Mouse (Mus musculus) stomach, embryonic 14.5 days (tissue): Measurements from ENCODE around the gene Tmem268. TPM values are rescaled to one million over a fixed set of nuclear protein-coding genes. Genes with fewer than 3 reads are reported as not detected.
A peak's percentile ranks its signal among the peaks of the same experiment; 100 is the strongest.

Experiments used
- ATAC-seq: fragments of 200-750 bp; cut with Nextera tagmentation; 2 replicates; pipeline ENCODE4 v1.8.0; 2017; ENCODE audit warnings: low read depth, moderate TSS enrichment; ENCODE audit not compliant: insufficient number of reproducible peaks, insufficient read depth, low FRiP score
- H3K27ac ChIP-seq: fragments of 300-500 bp; sonication (generic); 2 replicates; pipeline ENCODE4 v1.5.1; 2014; ENCODE audit warnings: mild to moderate bottlenecking, low read length, moderate library complexity, mixed read lengths
- H3K27me3 ChIP-seq: fragments of 300-500 bp; sonication (generic); 2 replicates; pipeline ENCODE4 v1.6.1; 2014; ENCODE audit warnings: low read length, control low read depth, mixed read lengths; ENCODE audit not compliant: control insufficient read depth, insufficient read depth
- H3K36me3 ChIP-seq: fragments of 300-500 bp; sonication (generic); 2 replicates; pipeline ENCODE4 v1.6.1; 2014; ENCODE audit warnings: mild to moderate bottlenecking, control low read depth, low read length, moderate library complexity, mixed read lengths; ENCODE audit not compliant: control insufficient read depth, insufficient read depth
- H3K4me1 ChIP-seq: fragments of 300-500 bp; sonication (generic); 2 replicates; pipeline ENCODE4 v1.6.1; 2014; ENCODE audit warnings: low read length, control low read depth, mixed read lengths; ENCODE audit not compliant: control insufficient read depth, insufficient read depth
- H3K4me2 ChIP-seq: fragments of 300-500 bp; sonication (generic); replicated peaks from 2 replicates; pipeline ENCODE4 v1.6.1; 2014; ENCODE audit warnings: low read depth, low read length, control low read depth
- H3K4me3 ChIP-seq: fragments of 300-500 bp; sonication (generic); 2 replicates; pipeline ENCODE4 v1.5.1; 2014; ENCODE audit warnings: low read depth, low read length, control low read depth
- H3K9ac ChIP-seq: fragments of 300-500 bp; sonication (generic); replicated peaks from 2 replicates; pipeline ENCODE4 v1.6.1; 2014; ENCODE audit warnings: low read depth, mild to moderate bottlenecking, control low read depth, low read length, moderate library complexity, mixed read lengths
- H3K9me3 ChIP-seq: fragments of 300-500 bp; sonication (generic); 2 replicates; pipeline ENCODE4 v1.6.1; 2016; ENCODE audit warnings: low read depth, low read length, control low read depth; ENCODE audit not compliant: control insufficient read depth
- WGBS: fragments of 180-500 bp; shearing (Covaris S2); extraction: QIAGEN DNeasy Blood & Tissue Kit; methylation state at CpG from one replicate; pipeline ENCODE4 v1.1.7; 2014; 5-methylcytosine and 5-hydroxymethylcytosine counted together
- polyA plus RNA-seq: library from polyadenylated mRNA; unstranded; fragments of >200 nt; fragmentation: Nextera tagmentation; extraction: Ambion mirVana; gene quantifications from 2 replicates; pipeline ENCODE4 v1.2.1, GENCODE M21; 2014

Gene Tmem268
- polyA plus RNA-seq, 1 experiment from 2014 or later: 4.9 TPM

DNA sequence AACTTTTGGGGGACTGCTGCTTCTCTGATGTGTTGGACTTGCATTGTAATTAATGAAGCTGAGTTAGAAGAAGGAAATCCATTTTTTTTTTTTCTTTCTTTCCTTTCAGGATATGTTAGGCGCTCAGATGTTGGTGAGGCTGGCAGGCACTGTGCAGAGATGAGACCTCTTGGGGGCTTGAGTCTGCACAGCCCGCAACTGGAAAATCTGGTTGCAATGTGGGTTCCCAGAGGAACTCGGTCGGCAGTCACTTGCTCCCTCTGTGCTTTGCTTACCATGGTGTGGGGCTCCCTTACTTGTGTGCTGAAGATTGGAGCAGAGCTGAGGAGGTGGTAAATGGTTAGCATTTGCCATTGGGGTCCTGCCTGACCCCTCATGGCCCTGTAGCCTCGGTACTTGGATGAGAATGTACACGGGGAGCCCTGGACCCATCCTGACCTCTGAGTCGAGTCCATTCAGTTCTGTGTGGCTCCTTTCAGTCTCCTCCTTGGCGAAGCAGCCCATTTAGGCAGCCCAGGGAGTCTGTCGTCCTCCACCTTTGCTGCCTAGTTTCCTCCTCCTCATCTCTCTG lies 631 bp downstream of the Tmem268 start:
- Histone ChIP-seq H3K4me1 (peaks cover 38% of the 10 kb centered on the region), H3K4me3 (peak overlapping the region; percentile 65), H3K27me3 (no peaks in the 10 kb centered on the region), H3K9ac (peak overlapping the region; percentile 83; the same call in 1 of the 2 replicates), H3K27ac (no peak overlapping the region; the same call in 1 of the 2 replicates), H3K4me2 (peak overlapping the region; percentile 80), H3K9me3 (no peaks in the 10 kb centered on the region), H3K36me3 (no peaks in the 10 kb centered on the region)
- 34% methylated on average over 9 of the region's 9 CpGs for WGBS
- peak; percentile 14; the same call in 1 of the 2 replicates for ATAC-seq

DNA sequence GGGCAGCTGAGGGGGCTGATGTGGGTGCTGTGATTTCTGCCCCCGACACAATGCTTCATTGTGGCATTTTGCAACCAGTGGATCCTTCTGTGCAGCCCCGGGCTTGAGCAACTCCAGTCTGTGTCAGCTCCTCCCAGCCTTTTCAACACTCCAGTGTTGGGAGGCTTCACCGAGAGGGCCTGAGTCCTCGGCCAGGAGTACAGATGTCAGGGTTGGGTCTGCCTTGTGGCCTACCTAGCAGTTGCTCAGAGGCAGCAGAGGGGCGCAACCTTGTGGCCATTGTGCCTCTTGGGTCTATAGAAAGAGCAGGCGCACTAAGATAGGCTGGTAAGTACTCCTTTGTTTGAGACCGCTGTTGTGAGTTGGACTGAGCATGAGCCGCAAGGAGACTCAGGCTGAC lies 1.5 kb downstream of the Tmem268 start:
- Histone ChIP-seq H3K4me1 (peaks cover 38% of the 10 kb centered on the region), H3K9ac (no peak overlapping the region), H3K27ac (no peak overlapping the region), H3K36me3 (no peaks in the 10 kb centered on the region), H3K4me3 (no peak overlapping the region), H3K27me3 (no peaks in the 10 kb centered on the region), H3K9me3 (no peaks in the 10 kb centered on the region), H3K4me2 (no peak overlapping the region)
- WGBS: 70% methylated on average over 8 of the region's 8 CpGs
- no peak for ATAC-seq

GRCm38 (mm10) chr4:63561861-63562675 lies 3.5 kb downstream of the Tmem268 start:
- H3K4me1 ChIP-seq: peaks cover 38% of the 10 kb centered on the region
- no peak for ATAC-seq
- no peaks in the 10 kb centered on the region for H3K36me3 ChIP-seq
- H3K9ac ChIP-seq: no peak overlapping the region
- H3K9me3 ChIP-seq: no peaks in the 10 kb centered on the region
- H3K4me2 ChIP-seq: no peak overlapping the region
- no peak overlapping the region; the same call in 1 of the 2 replicates for H3K27ac ChIP-seq
- 64% methylated on average over 7 of the region's 7 CpGs for whole genome bisulfite sequencing
- H3K4me3 ChIP-seq: no peak overlapping the region
- no peaks in the 10 kb centered on the region for H3K27me3 ChIP-seq

GRCm38 (mm10) chr4:63562742-63563141 lies 4.2 kb downstream of the Tmem268 start:
- Histone ChIP-seq H3K27ac (no peak overlapping the region), H3K4me3 (no peak overlapping the region), H3K36me3 (no peaks in the 10 kb centered on the region), H3K27me3 (no peaks in the 10 kb centered on the region), H3K9ac (no peak overlapping the region), H3K4me2 (no peak overlapping the region), H3K4me1 (peaks cover 35% of the 10 kb centered on the region), H3K9me3 (no peaks in the 10 kb centered on the region)
- no peak for ATAC-seq
- 88% methylated on average over 4 of the region's 4 CpGs for WGBS

DNA sequence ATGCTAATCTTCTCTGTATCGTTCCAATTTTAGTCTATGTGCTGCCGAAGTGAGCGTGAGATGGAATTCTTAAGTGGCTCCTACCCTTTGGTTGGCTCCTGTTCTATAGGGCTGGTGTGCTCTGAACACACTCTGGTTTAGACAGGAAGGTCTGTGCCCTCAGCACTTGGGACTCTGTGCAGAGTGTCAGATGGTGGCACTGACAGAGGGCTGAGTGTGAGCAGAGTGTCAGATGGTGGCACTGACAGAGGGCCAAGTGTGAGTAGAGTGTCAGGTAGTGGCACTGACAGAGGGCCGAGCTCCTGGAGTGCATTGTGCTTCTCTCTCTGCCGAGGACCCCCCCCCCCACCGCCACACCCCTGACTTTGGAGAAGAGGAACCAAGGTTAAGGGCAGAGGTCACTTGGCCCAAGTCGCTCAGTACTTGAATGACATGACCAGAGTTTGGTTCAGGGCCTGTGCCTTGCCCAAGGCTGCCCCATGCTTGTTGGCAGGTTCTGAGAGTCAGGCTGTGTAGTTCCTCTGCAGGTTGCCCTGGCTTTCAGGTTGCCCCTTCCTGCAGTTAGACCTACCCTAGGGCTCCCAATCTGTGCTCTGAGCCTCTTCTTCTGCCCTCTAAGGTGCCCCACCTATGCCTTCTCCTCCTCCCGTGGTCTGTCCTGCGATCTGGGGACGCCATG lies 9.3 kb downstream of the Tmem268 start:
- no peak overlapping the region for H3K4me3 ChIP-seq
- 87% methylated on average over 10 of the region's 10 CpGs for WGBS
- H3K9me3 ChIP-seq: no peaks in the 10 kb centered on the region
- H3K27ac ChIP-seq: no peak overlapping the region
- no peaks in the 10 kb centered on the region for H3K4me1 ChIP-seq
- H3K9ac ChIP-seq: no peak overlapping the region
- no peak overlapping the region for H3K4me2 ChIP-seq
- no peak for ATAC-seq
- H3K27me3 ChIP-seq: no peaks in the 10 kb centered on the region
- no peaks in the 10 kb centered on the region; the same call in 1 of the 2 replicates for H3K36me3 ChIP-seq

DNA sequence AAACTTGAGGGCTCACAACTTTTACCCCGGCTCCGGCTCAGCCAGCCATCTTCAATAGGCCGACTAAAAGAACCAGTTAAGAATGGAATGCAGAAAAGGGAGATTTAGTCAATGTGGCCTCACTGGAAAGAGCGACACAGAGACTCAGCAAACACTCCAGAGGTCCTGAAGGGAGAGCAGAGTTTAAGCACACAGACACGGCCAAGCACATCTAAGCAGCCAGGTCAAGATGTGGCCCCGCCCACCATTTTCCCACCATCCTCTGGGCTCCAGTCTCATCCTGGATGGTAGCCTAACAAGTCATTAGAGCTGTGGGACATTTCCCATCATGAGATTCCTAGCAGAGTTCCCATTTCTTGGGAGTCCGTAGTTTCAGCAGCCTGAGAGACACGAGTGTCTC lies 10.7 kb downstream of the Tmem268 start:
- 75% methylated on average over 8 of the region's 8 CpGs for WGBS

DNA sequence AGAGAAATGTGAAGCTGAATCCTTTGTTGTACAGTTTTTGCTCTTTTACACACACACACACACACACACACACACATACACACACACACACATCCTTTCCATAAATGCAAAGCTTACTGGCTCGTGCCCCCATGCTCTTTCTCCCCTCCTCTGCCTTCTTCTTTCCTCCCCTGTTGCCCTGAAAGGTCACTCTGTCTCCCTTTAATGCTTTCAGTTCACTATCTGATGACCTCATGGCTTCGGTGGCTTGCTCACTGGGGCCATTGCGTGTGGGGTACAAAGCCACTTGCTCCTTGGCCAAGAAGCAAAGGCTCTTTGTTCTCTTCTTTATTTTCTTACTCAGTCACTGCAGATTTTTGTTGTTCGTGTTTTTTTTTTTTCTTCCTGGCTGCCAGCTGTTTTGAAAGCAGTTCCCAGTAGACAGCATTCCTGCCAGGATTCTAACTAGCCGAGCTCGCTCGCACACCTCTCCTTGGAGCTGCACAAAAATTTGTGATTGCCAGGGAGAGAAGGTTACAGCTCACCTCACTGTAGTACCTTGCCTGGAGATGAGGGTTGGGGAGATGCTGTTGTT lies 11.7 kb downstream of the Tmem268 start:
- H3K9ac ChIP-seq: no peak overlapping the region
- H3K27ac ChIP-seq: no peak overlapping the region
- no peak overlapping the region for H3K4me3 ChIP-seq
- 33% methylated on average over 7 of the region's 7 CpGs for WGBS
- no peaks in the 10 kb centered on the region for H3K4me1 ChIP-seq
- no peak for ATAC-seq
- H3K36me3 ChIP-seq: no peaks in the 10 kb centered on the region; the same call in 1 of the 2 replicates
- no peaks in the 10 kb centered on the region for H3K9me3 ChIP-seq
- no peaks in the 10 kb centered on the region for H3K27me3 ChIP-seq
- no peak overlapping the region for H3K4me2 ChIP-seq

More for the DNA sequence above, 10.7 kb downstream of the Tmem268 start:
- ATAC-seq: no peak
- Histone ChIP-seq H3K36me3 (no peaks in the 10 kb centered on the region; the same call in 1 of the 2 replicates), H3K27ac (no peak overlapping the region), H3K4me1 (no peaks in the 10 kb centered on the region), H3K9me3 (no peaks in the 10 kb centered on the region), H3K4me2 (no peak overlapping the region), H3K9ac (no peak overlapping the region), H3K4me3 (no peak overlapping the region), H3K27me3 (no peaks in the 10 kb centered on the region)

- Histone ChIP-seq H3K4me1 (no peaks in the 10 kb centered on the region), H3K4me2 (no peak overlapping the region)
These were observed 14.0 kb downstream of the Tmem268 start for GRCm38 (mm10) chr4:63572621-63573020.

More at GRCm38 (mm10) chr4:63572621-63573020, 14.0 kb downstream of the Tmem268 start:
- H3K4me3 ChIP-seq: no peak overlapping the region
- no peaks in the 10 kb centered on the region for H3K27me3 ChIP-seq
- WGBS: 91% methylated on average over 5 of the region's 5 CpGs
- no peak for ATAC-seq
- H3K9me3 ChIP-seq: no peaks in the 10 kb centered on the region; the same call in 1 of the 2 replicates
- no peak overlapping the region for H3K9ac ChIP-seq
- H3K27ac ChIP-seq: no peak overlapping the region
- H3K36me3 ChIP-seq: no peaks in the 10 kb centered on the region; the same call in 1 of the 2 replicates
